Mouse (Mus musculus) megakaryocyte, embryonic 14.5 days (primary cell): ENCODE results near the gene Idua.

Source experiments
- FLI1 ChIP-seq: IDR thresholded peaks from 2 replicates; pipeline ENCODE4 v1.6.1; 2012; ENCODE audit warnings: low read length, inconsistent platforms, mixed read lengths
- GATA1 ChIP-seq: IDR thresholded peaks from 3 replicates; pipeline ENCODE4 v1.6.1; 2012; ENCODE audit warnings: mixed read lengths, low read length, inconsistent platforms, borderline replicate concordance

GRCm38 (mm10) chr5:108629634-108630483 lies 30.3 kb upstream of the Idua start, which contains the start of the genes Gak and Tmem175:
- TF ChIP-seq FLI1 (0 out of 2 replicates have a peak, but pooled peaks have one; percentile 35), GATA1 (no peak)
